Mouse (Mus musculus): Measurements from ENCODE around the gene Slc16a13.

The Slc16a13 gene

DNA sequence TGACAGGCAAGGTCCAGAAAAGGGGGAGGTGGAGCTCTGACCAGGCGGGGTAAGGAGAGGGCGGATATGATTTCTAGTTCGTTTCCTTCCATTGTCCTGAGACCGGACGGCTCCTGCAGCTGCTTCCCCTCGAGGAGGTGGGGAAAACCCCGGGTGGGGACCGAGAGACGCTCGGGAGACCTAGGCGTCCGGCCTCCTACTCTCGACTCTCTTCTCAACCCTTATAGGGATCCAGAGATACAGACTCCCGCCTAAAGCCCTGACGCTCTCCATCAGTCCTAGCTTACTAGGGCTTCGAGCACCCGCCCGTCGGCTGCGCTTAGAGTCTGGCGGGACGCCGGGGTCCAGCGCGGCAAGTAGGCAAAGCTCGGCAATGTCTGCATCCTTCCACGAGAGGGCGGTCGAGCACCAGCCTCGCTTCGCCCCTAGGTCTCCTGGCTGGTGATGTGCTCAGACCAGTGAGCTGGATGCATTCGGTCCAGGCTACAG, 9.4 kb upstream of the Slc16a13 start:
- DNase-seq = peak; percentile 80

- DNase-seq = peak; percentile 58
Measured at GRCm38 (mm10) chr11:70229260-70230010, 8.6 kb upstream of the Slc16a13 start, which contains the start of gene Bcl6b. TSS of gene Bcl6b (minus strand) at chr11:70229798.

GRCm38 (mm10) chr11:70228828-70229227, 8.0 kb upstream of the Slc16a13 start:
- peak; percentile 85 for DNase-seq

GRCm38 (mm10) chr11:70227661-70228245, 6.9 kb upstream of the Slc16a13 start:
- DNase-seq = peak; percentile 68

DNA sequence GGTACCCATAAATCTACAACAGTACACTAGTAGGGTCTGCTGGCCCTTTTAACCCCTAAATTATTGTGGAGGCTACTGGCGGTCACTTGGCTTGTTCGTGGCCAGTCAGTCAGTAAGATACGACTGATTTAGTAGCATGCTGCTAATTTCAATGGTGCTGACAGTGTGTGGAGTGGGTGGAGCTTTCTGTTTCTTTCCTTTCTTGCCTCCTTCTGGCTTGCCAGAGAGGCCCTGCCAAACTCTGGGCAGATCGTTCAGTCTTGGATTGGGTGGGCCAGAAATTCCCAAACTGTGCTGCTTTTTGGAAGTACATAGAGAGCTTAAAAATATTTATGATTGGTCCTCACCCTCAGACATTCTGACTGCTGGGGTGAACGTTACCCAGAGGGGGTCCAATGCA, 6.3 kb upstream of the Slc16a13 start:
- peak; percentile 46 for DNase-seq

DNA sequence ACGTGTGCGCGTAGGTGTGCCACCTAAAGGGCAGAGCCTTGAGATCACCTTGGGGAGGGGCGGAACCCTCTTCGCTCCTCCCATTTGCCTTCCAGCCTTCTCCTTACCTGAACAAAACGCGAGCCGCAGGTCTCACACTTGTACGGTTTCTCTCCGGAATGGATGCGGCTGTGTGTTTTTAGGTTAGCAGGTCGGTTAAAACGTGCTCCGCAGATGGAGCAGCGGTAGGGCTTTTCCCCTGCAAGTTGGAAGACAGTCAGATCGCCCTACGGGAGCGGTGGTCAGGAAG, 5.7 kb upstream of the Slc16a13 start:
- peak; percentile 44 for DNase-seq

GRCm38 (mm10) chr11:70225798-70226601, 5.1 kb upstream of the Slc16a13 start:
- peak; percentile 46 for DNase-seq

DNA sequence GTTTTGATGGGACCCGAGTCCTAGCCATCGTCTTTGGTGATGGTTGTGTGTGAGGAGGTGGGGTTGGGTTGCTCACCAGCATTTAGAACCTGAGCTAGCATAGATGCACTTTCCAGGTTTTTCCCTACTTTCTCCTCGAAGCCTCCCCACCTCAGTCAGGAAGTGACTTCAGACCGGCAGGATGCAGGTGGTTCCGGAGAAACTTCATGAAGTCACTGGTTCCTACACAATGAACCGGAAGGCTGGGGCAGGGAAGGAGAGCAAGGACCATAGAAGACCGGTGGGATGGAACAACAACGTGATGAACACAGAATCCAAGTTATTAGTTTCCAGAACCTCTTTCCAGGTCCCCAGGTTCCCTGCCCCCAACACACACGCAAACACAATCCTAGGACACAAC, 2.9 kb upstream of the Slc16a13 start:
- DNase-seq = peak; percentile 45

GRCm38 (mm10) chr11:70221603-70222500, 988 bp upstream of the Slc16a13 start:
- peak; percentile 60 for DNase-seq

GRCm38 (mm10) chr11:70220323-70220722, 541 bp downstream of the Slc16a13 start:
- DNase-seq = peak; percentile 76

DNA sequence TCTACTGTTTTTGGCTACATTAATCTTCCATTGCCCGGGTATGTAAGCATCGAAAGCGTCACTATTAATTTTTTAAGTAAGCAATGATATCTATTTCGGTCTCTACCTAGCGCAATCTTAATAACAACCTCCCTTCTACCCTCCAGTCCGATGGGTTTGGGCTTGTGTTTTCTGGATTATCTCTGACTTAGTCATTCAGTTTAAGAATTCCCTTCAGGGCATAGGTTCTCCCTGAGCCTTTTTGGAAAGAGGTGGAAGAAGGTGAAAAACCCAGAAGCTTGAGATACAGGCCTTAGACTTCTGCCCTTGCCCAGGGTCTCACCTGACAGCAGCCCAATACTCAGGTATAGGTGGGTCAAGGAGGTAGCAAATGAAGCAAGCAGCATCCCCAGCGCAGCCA, 991 bp downstream of the Slc16a13 start:
- no peak for DNase-seq

- DNase-seq = no peak
Measured at GRCm38 (mm10) chr11:70218741-70219470, 2.0 kb downstream of the Slc16a13 start.

DNA sequence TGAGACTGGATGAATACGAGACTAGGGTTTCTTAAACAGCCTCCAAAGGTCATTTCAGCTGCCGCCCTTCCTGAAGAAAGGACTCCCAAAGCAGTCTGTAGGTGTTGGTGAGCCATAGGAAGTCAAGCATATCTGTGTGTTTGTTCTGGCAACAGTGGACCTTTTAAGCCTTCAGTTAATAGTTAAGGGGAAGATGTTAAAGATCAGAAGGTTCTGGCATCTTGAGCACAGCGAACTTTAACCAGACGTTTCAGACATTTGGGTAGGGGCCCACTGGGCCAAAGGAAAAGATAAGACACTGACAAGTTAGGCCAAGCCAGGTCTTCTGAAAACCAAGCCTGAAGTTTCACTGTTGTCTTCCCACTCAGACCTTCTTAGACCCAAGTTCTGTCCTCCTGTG, 2.8 kb downstream of the Slc16a13 start:
- DNase-seq = peak; percentile 37

DNA sequence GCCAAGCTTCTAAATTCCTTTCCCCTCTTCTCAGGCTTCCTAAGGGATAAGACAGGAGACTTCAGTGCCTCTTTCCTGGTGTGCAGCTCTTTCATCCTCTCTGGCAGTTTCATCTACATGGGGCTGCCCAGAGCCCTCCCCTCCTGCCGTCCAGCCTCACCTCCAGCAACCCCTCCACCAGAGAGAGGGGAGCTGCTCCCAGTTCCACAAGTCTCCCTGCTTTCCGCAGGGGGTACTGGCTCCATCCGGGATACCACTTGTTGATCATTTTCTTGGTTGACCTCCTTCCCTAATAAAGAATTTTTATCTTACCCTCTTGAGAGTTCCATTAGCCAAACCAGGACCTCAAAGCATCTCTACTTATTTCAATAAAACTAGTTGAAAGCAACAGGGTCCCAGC, 4.8 kb downstream of the Slc16a13 start:
- peak; percentile 55 for DNase-seq

GRCm38 (mm10) chr11:70215301-70215700, 5.6 kb downstream of the Slc16a13 start:
- DNase-seq = peak; percentile 71

DNA sequence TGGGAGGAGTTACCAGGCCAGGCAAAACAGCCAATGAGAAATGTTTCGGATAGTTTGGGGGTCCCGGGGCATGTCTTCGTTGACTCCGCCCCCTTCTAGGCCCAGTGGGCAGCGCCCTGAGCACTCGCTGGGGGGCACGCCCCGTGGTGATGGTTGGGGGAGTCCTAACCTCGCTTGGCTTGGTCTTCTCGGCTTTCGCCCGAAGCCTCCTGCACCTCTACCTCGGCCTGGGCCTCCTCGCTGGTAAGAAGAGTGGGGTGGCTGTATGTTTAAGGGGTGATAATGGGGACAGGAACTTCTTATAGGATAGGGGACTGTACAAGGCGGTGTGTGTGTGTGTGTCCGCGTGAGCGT, 6.0 kb downstream of the Slc16a13 start:
- no peak for DNase-seq

GRCm38 (mm10) chr11:70214191-70214855, 6.5 kb downstream of the Slc16a13 start:
- DNase-seq = peak; percentile 79

GRCm38 (mm10) chr11:70213736-70214135, 7.1 kb downstream of the Slc16a13 start:
- peak; percentile 83 for DNase-seq

- DNase-seq = peak; percentile 87
Measured at GRCm38 (mm10) chr11:70212896-70213295, 8.0 kb downstream of the Slc16a13 start.

DNA sequence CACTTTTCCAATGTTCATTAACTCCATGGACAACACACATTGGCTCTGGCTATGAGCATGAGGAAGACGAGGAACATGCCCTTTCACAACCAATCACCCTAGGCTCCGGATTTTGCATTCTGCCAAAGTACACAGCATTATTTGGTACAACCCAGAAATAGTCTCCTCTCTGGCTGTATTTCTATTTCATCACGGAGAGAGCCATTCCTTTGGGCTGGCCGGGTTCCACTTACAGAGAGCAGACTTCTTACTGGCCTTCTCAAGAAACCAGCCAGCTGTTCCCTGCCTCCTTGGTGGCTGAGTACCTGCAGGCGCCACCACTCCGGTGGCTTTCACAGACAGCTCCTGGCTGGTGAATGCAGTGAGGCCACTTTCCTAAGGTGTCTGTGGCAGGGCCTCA, 8.4 kb downstream of the Slc16a13 start, which contains the start of gene Slc16a11:
TSS of gene Slc16a11 (plus strand) at position 330 of the 400 bp plus-strand sequence.
- peak; percentile 58 for DNase-seq

DNA sequence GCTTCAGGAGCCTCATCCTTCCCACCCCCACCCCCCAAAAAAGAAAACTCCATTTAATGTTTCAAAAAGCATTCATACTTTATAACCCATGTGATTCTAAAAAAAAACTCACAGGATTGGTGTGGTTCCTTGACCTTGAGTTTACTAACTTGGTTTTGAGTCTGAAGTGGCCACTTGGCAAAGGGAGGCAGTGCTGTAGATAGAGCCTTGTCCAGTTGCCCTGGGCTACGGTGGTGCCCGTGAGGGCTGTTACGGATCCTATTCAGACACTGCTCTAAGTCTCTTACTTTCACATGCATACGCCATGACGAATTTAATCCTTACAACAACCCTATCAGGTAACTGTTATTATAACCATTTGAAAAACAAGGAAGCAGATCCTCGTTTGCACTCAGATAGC, 8.9 kb downstream of the Slc16a13 start:
- no peak for DNase-seq

All from cerebellum, adult 9-10 months (tissue).